ENCODE assay signal across 21 mouse cellular contexts in the genomic region with DNA sequence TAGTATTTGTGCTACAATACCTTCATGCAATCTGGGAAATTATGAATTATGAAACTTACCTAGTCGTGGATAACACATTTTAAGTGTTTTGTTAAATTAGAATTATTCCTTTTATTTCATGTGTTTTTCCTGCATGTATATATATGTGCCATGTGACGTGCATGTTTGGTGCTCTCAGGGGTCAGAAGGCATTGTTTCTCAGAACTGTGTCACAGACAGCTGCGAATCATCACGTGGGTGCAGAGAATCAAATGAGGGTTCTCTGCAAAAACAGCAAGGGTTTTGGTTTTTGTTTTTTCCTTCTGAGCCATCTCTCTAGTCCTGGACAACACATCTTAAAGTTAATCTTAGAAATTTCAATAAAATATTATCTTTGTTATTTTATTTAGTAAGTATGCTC.
A peak's percentile ranks its signal among the peaks of the same experiment; 100 is the strongest.
DNase-seq lines count a peak whose midpoint lies in the region; TF ChIP-seq lines count a peak whose summit lies in the region.
"Had no signal": no experiment of that assay in that cellular context is flagged by ENCODE, and none has a peak within 500 bp of the region (broad histone marks: within the 10 kb centered on the region; RNA-seq: fewer than 3 reads in every experiment).

No protein-coding gene starts in this region.

- H3K4me2 ChIP-seq in myocyte (ENCODE audit: low read depth): peak overlapping the region; percentile 70

- H3ac ChIP-seq in C2C12 (ENCODE audit: control insufficient read depth, insufficient read length, low read depth) (no peak overlapping the region), myocyte (ENCODE audit: control insufficient read depth, insufficient read length) (no peak overlapping the region)

- H3K4me3 ChIP-seq in thymus, adult 2 months (ENCODE audit: control insufficient read depth, insufficient read depth, low read length): no peak overlapping the region
- H3K4me3 ChIP-seq in C2C12 (ENCODE audit: insufficient read depth, poor library complexity, severe bottlenecking) (no peak overlapping the region), myocyte (no peak overlapping the region)

- H3K79me3 ChIP-seq in C2C12 (ENCODE audit: low read depth): no peaks in the 10 kb centered on the region

- TF ChIP-seq CTCF in thymus, adult 2 months (IDR thresholded peaks at IDR 0.05; ENCODE audit: borderline replicate concordance, control insufficient read depth, extremely low read depth, insufficient read depth, low read length, poor library complexity): no peak
- TF ChIP-seq CTCF in C2C12 (IDR thresholded peaks at IDR 0.05; ENCODE audit: control insufficient read depth, insufficient read depth, insufficient read length): no peak

- H3K79me2 ChIP-seq in C2C12 (ENCODE audit: control insufficient read depth, insufficient read depth): no peaks in the 10 kb centered on the region
- H3K79me2 ChIP-seq in myocyte (ENCODE audit: control insufficient read depth, insufficient read depth): no peaks in the 10 kb centered on the region

- 36% methylated on average over 4 of the region's 4 CpGs for WGBS in thymus, adult 2 months

- TF ChIP-seq POLR2A in thymus, adult 2 months (IDR thresholded peaks at IDR 0.05; ENCODE audit: control insufficient read depth, extremely low read depth, insufficient read depth, low read length, poor library complexity): no peak
- TF ChIP-seq POLR2A in myocyte (IDR thresholded peaks at IDR 0.05; ENCODE audit: insufficient read length, low read depth): no peak

- no peak for DNase-seq in thymus, adult 2 months
- DNase-seq in thymus, postnatal 25 days: no peak
- DNase-seq in thymus, postnatal 0 days (ENCODE audit: low spot score): peak; percentile 52
- DNase-seq in thymus, adult 18-20 months: no peak
- DNase-seq in right cerebral cortex, postnatal 14 days: no peak
- DNase-seq in layer of hippocampus, adult 9-11 months: no peak
- DNase-seq: adrenal gland, adult 2 months; adrenal gland, adult 8-10 months; adrenal gland, postnatal 10 days; adrenal gland, postnatal 14 days; adrenal gland, postnatal 25 days; adrenal gland, postnatal 36 days; B cell, adult 2 months; cerebellum, adult 11 months; cerebellum, adult 11-12 months; cerebellum, adult 18-20 months had no signal

- H3K36me3 ChIP-seq in thymus, adult 2 months (ENCODE audit: control insufficient read depth, insufficient read depth, low read length): no peaks in the 10 kb centered on the region
- H3K36me3 ChIP-seq in C2C12 (ENCODE audit: control insufficient read depth, insufficient read depth) (no peaks in the 10 kb centered on the region), myocyte (ENCODE audit: control insufficient read depth, insufficient read depth) (no peaks in the 10 kb centered on the region)
- H3K36me3 ChIP-seq: G1E had no signal

- peaks cover 32% of the 10 kb centered on the region for H3K4me1 ChIP-seq in thymus, adult 2 months (replicated peaks; ENCODE audit: control insufficient read depth, insufficient read depth, low read length)

- H3K27ac ChIP-seq in thymus, adult 2 months (ENCODE audit: control insufficient read depth, insufficient read depth, low read length): peak overlapping the region; percentile 99

- H3K27me3 ChIP-seq in thymus, adult 2 months (ENCODE audit: control insufficient read depth, insufficient read depth, low read length): no peaks in the 10 kb centered on the region
- H3K27me3 ChIP-seq in C2C12 (ENCODE audit: control insufficient read depth, insufficient read depth, insufficient read length): no peaks in the 10 kb centered on the region
- H3K27me3 ChIP-seq in myocyte (ENCODE audit: control insufficient read depth, insufficient read depth, insufficient read length): no peaks in the 10 kb centered on the region
- H3K27me3 ChIP-seq: CH12.LX, Patski had no signal

TF ChIP-seq in C2C12, 6 proteins besides CTCF, POLR2A, EP300 and RAD21:
- TF ChIP-seq CEBPB (IDR thresholded peaks at IDR 0.05; ENCODE audit: low read depth) (no peak), MYOD1 (IDR thresholded peaks at IDR 0.05; ENCODE audit: control insufficient read depth, insufficient read length, low read depth) (peak; percentile 40), MAX (IDR thresholded peaks at IDR 0.05) (no peak), USF1 (IDR thresholded peaks at IDR 0.05; ENCODE audit: low read depth) (peak; percentile 69), MYOG (IDR thresholded peaks at IDR 0.05; ENCODE audit: control insufficient read depth, extremely low read depth, insufficient read length) (no peak), FOSL1 (IDR thresholded peaks at IDR 0.05; ENCODE audit: insufficient read depth, low read length, poor library complexity, severe bottlenecking) (no peak)

TF ChIP-seq in myocyte, 11 proteins besides CTCF, POLR2A, EP300 and RAD21:
- TF ChIP-seq MYOD1 (IDR thresholded peaks at IDR 0.05; ENCODE audit: control insufficient read depth in 1 of 3, insufficient read length in 2 of 3, low read depth in 2 of 3) (no peak), CEBPB (IDR thresholded peaks at IDR 0.05; ENCODE audit: insufficient read depth, poor library complexity, severe bottlenecking) (no peak), REST (IDR thresholded peaks at IDR 0.05; ENCODE audit: insufficient read depth, insufficient read length) (no peak), USF1 (IDR thresholded peaks at IDR 0.05; ENCODE audit: low read depth) (no peak), MAX (IDR thresholded peaks at IDR 0.05; ENCODE audit: low read depth) (no peak), MYOG (IDR thresholded peaks at IDR 0.05; ENCODE audit: control insufficient read depth in 1 of 3, insufficient read depth in 1 of 3, insufficient read length in 2 of 3, low read depth in 2 of 3) (no peak), SRF (IDR thresholded peaks at IDR 0.05; ENCODE audit: control insufficient read depth, insufficient read length, low read depth) (no peak), TCF12 (IDR thresholded peaks at IDR 0.05; ENCODE audit: insufficient read depth, poor library complexity, severe bottlenecking) (no peak), E2F4 (IDR thresholded peaks at IDR 0.05; ENCODE audit: insufficient read depth) (no peak), TCF3 (IDR thresholded peaks at IDR 0.05; ENCODE audit: insufficient read length, low read depth) (no peak)
